ENCODE assay signal across 7 mouse cellular contexts in the genomic region with DNA sequence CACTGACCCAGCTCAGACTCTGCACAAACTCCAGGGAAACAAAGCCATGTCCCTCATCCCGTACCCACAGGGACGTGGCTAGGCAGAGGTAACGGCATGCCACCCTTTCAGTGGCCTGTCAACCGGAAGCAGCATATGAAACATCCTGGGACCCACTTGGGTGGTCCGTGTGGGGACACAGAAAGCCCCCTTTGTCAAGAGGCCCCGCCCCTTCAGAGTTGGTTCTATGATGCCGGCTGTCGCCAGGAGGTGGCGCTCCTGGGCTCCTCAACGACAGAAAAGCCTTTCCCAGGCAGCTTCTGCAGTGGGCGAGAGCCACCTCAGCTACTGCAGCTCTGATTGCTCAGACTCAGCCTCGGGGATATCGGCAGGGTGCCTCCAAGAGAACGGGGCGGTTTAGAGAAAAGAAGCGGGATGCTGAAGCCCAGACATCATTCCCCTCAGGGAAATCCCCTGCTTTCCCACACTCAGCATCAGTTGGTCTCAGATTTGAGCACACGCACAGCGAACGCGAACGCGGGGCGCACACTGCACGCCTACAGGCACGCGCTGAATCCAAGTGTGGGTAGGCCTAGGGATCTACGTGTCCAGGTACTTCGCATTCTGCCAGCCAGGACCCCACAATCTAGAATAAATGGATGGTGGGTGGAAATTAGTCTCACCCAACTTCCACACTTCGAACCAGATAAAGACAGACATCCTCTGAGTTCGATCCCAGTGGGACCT. TPM values are rescaled to one million over a fixed set of nuclear protein-coding genes. Genes with fewer than 3 reads are reported as not detected.
A peak's percentile ranks its signal among the peaks of the same experiment; 100 is the strongest.
DNase-seq lines count a peak whose midpoint lies in the region; ATAC-seq lines count a peak whose summit lies in the region.

No protein-coding gene starts in this region.

- H3K4me1 ChIP-seq in intestine, embryonic 16.5 days (ENCODE audit: control insufficient read depth, insufficient read depth, low read length) = peaks cover 14% of the 10 kb centered on the region
- peaks cover 15% of the 10 kb centered on the region for H3K4me1 ChIP-seq in midbrain, embryonic 14.5 days (ENCODE audit: control insufficient read depth, insufficient read depth, low read length)

- peaks cover 10% of the 10 kb centered on the region; the same call in 1 of the 2 replicates for H3K27me3 ChIP-seq in intestine, embryonic 16.5 days (replicated peaks; ENCODE audit: control insufficient read depth, insufficient read depth, low read length)
- H3K27me3 ChIP-seq in midbrain, embryonic 14.5 days (ENCODE audit: control insufficient read depth, insufficient read depth, low read length) = no peaks in the 10 kb centered on the region

- H3K4me2 ChIP-seq in intestine, embryonic 16.5 days (ENCODE audit: low read depth, low read length) = peak overlapping the region; percentile 42
- H3K4me2 ChIP-seq in midbrain, embryonic 14.5 days (ENCODE audit: low read length) = peak overlapping the region; percentile 57

- no peaks in the 10 kb centered on the region for H3K9me3 ChIP-seq in intestine, embryonic 16.5 days (ENCODE audit: control insufficient read depth, low read length)
- H3K9me3 ChIP-seq in midbrain, embryonic 14.5 days (ENCODE audit: control insufficient read depth, low read length) = no peaks in the 10 kb centered on the region

- H3K9ac ChIP-seq in intestine, embryonic 16.5 days (ENCODE audit: low read depth, low read length) = no peak overlapping the region
- H3K9ac ChIP-seq in midbrain, embryonic 14.5 days (replicated peaks; ENCODE audit: low read length) = no peak overlapping the region; the same call in 1 of the 2 replicates

- WGBS in intestine, embryonic 16.5 days = 8% methylated on average over 30 of the region's 30 CpGs
- 3% methylated on average over 30 of the region's 30 CpGs for WGBS in midbrain, embryonic 14.5 days

- intact Hi-C loops in left cerebral cortex, postnatal 25 days (cut with DNase I) = loop anchor here (1.0 kb wide), 1 partner anchor 24 kb away; the partner anchor contains the start of gene Cbx2

- H3K4me3 ChIP-seq in intestine, embryonic 16.5 days (ENCODE audit: low read length) = 0 out of 2 replicates have a peak overlapping the region, but pooled peaks have one; percentile 10
- H3K4me3 ChIP-seq in midbrain, embryonic 14.5 days (replicated peaks; ENCODE audit: low read depth, low read length) = peak overlapping the region; percentile 20; the same call in 1 of the 2 replicates

- peak; percentile 73 to 80 for DNase-seq in adrenal gland, adult 18-20 months (ENCODE audit: low spot score in 2 of 2)
- peak; percentile 84 for DNase-seq in embryo, embryonic 11.5 days (ENCODE audit: low read depth, low spot score)
- peak; percentile 84 to 90 for DNase-seq in left cerebral cortex, postnatal 25 days (ENCODE audit: low spot score in 2 of 2)
- peak; percentile 96 for DNase-seq in midbrain, embryonic 14.5 days
- peak; percentile 51 to 79 for DNase-seq in spleen, adult 18-20 months

- H3K36me3 ChIP-seq in intestine, embryonic 16.5 days (ENCODE audit: control insufficient read depth, insufficient read depth, low read length) = no peaks in the 10 kb centered on the region
- no peaks in the 10 kb centered on the region for H3K36me3 ChIP-seq in midbrain, embryonic 14.5 days (ENCODE audit: control insufficient read depth, insufficient read depth, low read length)

- peak; percentile 74 for ATAC-seq in granulocyte monocyte progenitor cell, adult 5-6 weeks (replicated peaks; ENCODE audit: poor library complexity, severe bottlenecking)
- ATAC-seq in intestine, embryonic 16.5 days = peak; percentile 59; the same call in 1 of the 2 replicates
- ATAC-seq in midbrain, embryonic 14.5 days (ENCODE audit: low FRiP score, low TSS enrichment) = peak; percentile 73

- H3K27ac ChIP-seq in intestine, embryonic 16.5 days (ENCODE audit: low read length) = no peak overlapping the region
- peak overlapping the region; percentile 78 for H3K27ac ChIP-seq in midbrain, embryonic 14.5 days (replicated peaks; ENCODE audit: low read depth, low read length)

RNA-seq across cellular contexts. Expression of gene Enpp7, which starts 10.7 kb away (rescaled TPM):
- total RNA-seq in adrenal gland, adult 18-20 months (2021) = not detected
- not detected in 2 replicates for total RNA-seq in granulocyte monocyte progenitor cell, adult 5-6 weeks (2014; fragmentation: Nextera tagmentation)
- not detected in 2 replicates for total RNA-seq in granulocyte monocyte progenitor cell, adult 5-6 weeks (2017)
- 0.57 and 1.7 TPM in 2 replicates for polyA plus RNA-seq in intestine, embryonic 16.5 days (2015; fragmentation: Nextera tagmentation; extraction: Ambion mirVana)
- total RNA-seq in left cerebral cortex, postnatal 25 days (2021) = not detected
- not detected in 2 replicates for polyA plus RNA-seq in midbrain, embryonic 14.5 days (2014; fragmentation: Nextera tagmentation; extraction: Ambion mirVana)

RNA-seq across cellular contexts. Expression of gene Cbx2, which starts 24.1 kb away (rescaled TPM):
- total RNA-seq in adrenal gland, adult 18-20 months (2021) = 1 to 10 TPM; 3.1 to 6.6 TPM
- total RNA-seq in granulocyte monocyte progenitor cell, adult 5-6 weeks (2014; fragmentation: Nextera tagmentation) = 0.88 and 5.0 TPM in 2 replicates
- 2.1 and 2.6 TPM in 2 replicates for total RNA-seq in granulocyte monocyte progenitor cell, adult 5-6 weeks (2017)
- 17.8 and 18.1 TPM in 2 replicates for polyA plus RNA-seq in intestine, embryonic 16.5 days (2015; fragmentation: Nextera tagmentation; extraction: Ambion mirVana)
- 1 to 10 TPM; 2.6 to 3.0 TPM for total RNA-seq in left cerebral cortex, postnatal 25 days (2021)
- polyA plus RNA-seq in midbrain, embryonic 14.5 days (2014; fragmentation: Nextera tagmentation; extraction: Ambion mirVana) = 15.6 and 20.7 TPM in 2 replicates

RNA-seq across cellular contexts. Expression of gene Cbx8, which starts 42.1 kb away (rescaled TPM):
- total RNA-seq in adrenal gland, adult 18-20 months (2021) = 10 to 100 TPM; 12.2 to 16.7 TPM
- 3.6 TPM in 2 replicates for total RNA-seq in granulocyte monocyte progenitor cell, adult 5-6 weeks (2014; fragmentation: Nextera tagmentation)
- total RNA-seq in granulocyte monocyte progenitor cell, adult 5-6 weeks (2017) = 1.5 and 3.2 TPM in 2 replicates
- 8.1 and 8.5 TPM in 2 replicates for polyA plus RNA-seq in intestine, embryonic 16.5 days (2015; fragmentation: Nextera tagmentation; extraction: Ambion mirVana)
- 10 to 100 TPM; 12.9 to 17.7 TPM for total RNA-seq in left cerebral cortex, postnatal 25 days (2021)
- 11.5 and 12.4 TPM in 2 replicates for polyA plus RNA-seq in midbrain, embryonic 14.5 days (2014; fragmentation: Nextera tagmentation; extraction: Ambion mirVana)
